Mouse (Mus musculus) C2C12 (cell line): ENCODE measurements at regions not wholly inside any gene's neighbourhood (a gene's known extent, or its start where the extent isn't known, plus 50 kb on each side); places are given as distances from the start of the nearest gene placed in this dataset.

Experiments used
- H3K27me3 ChIP-seq: one replicate; pipeline ENCODE4 v1.6.1; 2011; ENCODE audit not compliant: control insufficient read depth, insufficient read depth, insufficient read length
- H3K36me3 ChIP-seq: one replicate; pipeline ENCODE4 v1.6.1; 2011; ENCODE audit not compliant: control insufficient read depth, insufficient read depth
- H3K4me3 ChIP-seq: one replicate; pipeline ENCODE4 v1.5.1; 2011; ENCODE audit warnings: mild to moderate bottlenecking, control low read depth; ENCODE audit not compliant: poor library complexity, insufficient read depth, severe bottlenecking
- H3K79me2 ChIP-seq: one replicate; pipeline ENCODE4 v1.6.1; 2011; ENCODE audit not compliant: control insufficient read depth, insufficient read depth
- H3K79me3 ChIP-seq: one replicate; pipeline ENCODE4 v1.6.1; 2011; ENCODE audit warnings: low read depth, control low read depth
- H3ac ChIP-seq: one replicate; pipeline ENCODE3; 2011; ENCODE audit warnings: low read depth; ENCODE audit not compliant: control insufficient read depth, insufficient read length
- CEBPB ChIP-seq: IDR thresholded peaks from one replicate; pipeline ENCODE4 v1.6.1; 2011; ENCODE audit warnings: low read depth, mild to moderate bottlenecking, control low read depth, moderate library complexity
- CTCF ChIP-seq: IDR thresholded peaks from one replicate; pipeline ENCODE4 v1.5.1; 2011; ENCODE audit not compliant: control insufficient read depth, insufficient read depth, insufficient read length
- FOSL1 ChIP-seq: IDR thresholded peaks from one replicate; pipeline ENCODE4 v1.8.0; 2011; ENCODE audit warnings: mild to moderate bottlenecking, low read length; ENCODE audit not compliant: poor library complexity, insufficient read depth, severe bottlenecking
- MAX ChIP-seq: IDR thresholded peaks from one replicate; pipeline ENCODE4 v1.6.1; 2011; ENCODE audit warnings: mild to moderate bottlenecking, control low read depth
- MYOD1 ChIP-seq: IDR thresholded peaks from one replicate; pipeline ENCODE4 v1.6.1; 2011; ENCODE audit warnings: low read depth; ENCODE audit not compliant: control insufficient read depth, insufficient read length
- MYOG ChIP-seq: IDR thresholded peaks from one replicate; pipeline ENCODE4 v1.6.1; 2011; ENCODE audit not compliant: control insufficient read depth, insufficient read length; ENCODE audit errors: extremely low read depth
- USF1 ChIP-seq: IDR thresholded peaks from one replicate; pipeline ENCODE4 v1.6.1; 2011; ENCODE audit warnings: low read depth, mild to moderate bottlenecking, control low read depth, moderate library complexity

GRCm38 (mm10) chr16:77863246-77863645, 261.4 kb upstream of the Gm11146 start:
- H3K27me3 ChIP-seq, result no peaks in the 10 kb centered on the region
- no peaks in the 10 kb centered on the region for H3K79me2 ChIP-seq
- H3K79me3 ChIP-seq, result no peaks in the 10 kb centered on the region
- TF ChIP-seq FOSL1 (no peak), MAX (no peak), USF1 (no peak), MYOG (no peak), MYOD1 (no peak), CTCF (no peak), CEBPB (no peak)
- H3K36me3 ChIP-seq, result no peaks in the 10 kb centered on the region
- no peak overlapping the region for H3ac ChIP-seq
- H3K4me3 ChIP-seq, result no peak overlapping the region

GRCm38 (mm10) chr16:77852066-77852781, 250.3 kb upstream of the Gm11146 start:
- Histone ChIP-seq H3K4me3 (no peak overlapping the region), H3K27me3 (no peaks in the 10 kb centered on the region), H3K79me2 (no peaks in the 10 kb centered on the region), H3ac (no peak overlapping the region), H3K36me3 (no peaks in the 10 kb centered on the region), H3K79me3 (no peaks in the 10 kb centered on the region)
- no peak for TF ChIP-seq MAX
- TF ChIP-seq USF1, result no peak
- no peak for TF ChIP-seq FOSL1
- no peak for TF ChIP-seq CTCF
- no peak for TF ChIP-seq CEBPB
- no peak for TF ChIP-seq MYOG

- no peaks in the 10 kb centered on the region for H3K36me3 ChIP-seq
- no peaks in the 10 kb centered on the region for H3K79me2 ChIP-seq
- H3ac ChIP-seq, result no peak overlapping the region
- no peaks in the 10 kb centered on the region for H3K27me3 ChIP-seq
- TF ChIP-seq CTCF, result no peak
- no peak overlapping the region for H3K4me3 ChIP-seq
- no peaks in the 10 kb centered on the region for H3K79me3 ChIP-seq
Measured at GRCm38 (mm10) chr16:77851206-77852065, 249.5 kb upstream of the Gm11146 start.

GRCm38 (mm10) chr16:77835767-77836166, 233.9 kb upstream of the Gm11146 start:
- no peaks in the 10 kb centered on the region for H3K79me2 ChIP-seq
- no peaks in the 10 kb centered on the region for H3K36me3 ChIP-seq
- no peaks in the 10 kb centered on the region for H3K79me3 ChIP-seq
- no peak for TF ChIP-seq CEBPB
- no peak for TF ChIP-seq FOSL1
- TF ChIP-seq MAX, result no peak
- no peak for TF ChIP-seq MYOG
- no peak for TF ChIP-seq USF1
- TF ChIP-seq CTCF, result no peak
- no peak for TF ChIP-seq MYOD1
- H3ac ChIP-seq, result no peak overlapping the region
- H3K27me3 ChIP-seq, result no peaks in the 10 kb centered on the region
- H3K4me3 ChIP-seq, result no peak overlapping the region

- H3K79me2 ChIP-seq, result no peaks in the 10 kb centered on the region
Measured at GRCm38 (mm10) chr16:77827322-77828117, 225.6 kb upstream of the Gm11146 start.

More at GRCm38 (mm10) chr16:77827322-77828117, 225.6 kb upstream of the Gm11146 start:
- Histone ChIP-seq H3K79me3 (no peaks in the 10 kb centered on the region), H3K36me3 (no peaks in the 10 kb centered on the region), H3ac (no peak overlapping the region), H3K4me3 (no peak overlapping the region), H3K27me3 (no peaks in the 10 kb centered on the region)
- TF ChIP-seq FOSL1, result no peak
- no peak for TF ChIP-seq MYOG
- no peak for TF ChIP-seq MYOD1
- no peak for TF ChIP-seq CEBPB
- TF ChIP-seq MAX, result no peak
- TF ChIP-seq CTCF, result no peak
- no peak for TF ChIP-seq USF1
